Mouse (Mus musculus) left cerebral cortex, postnatal 10 days (tissue): ENCODE measurements around the gene Foxi3. TPM values are rescaled to one million over a fixed set of nuclear protein-coding genes. Genes with fewer than 3 reads are reported as not detected.
A peak's percentile ranks its signal among the peaks of the same experiment; 100 is the strongest.

Experiments
- DNase-seq, 2 experiments: peaks; one replicate each; pipeline ENCODE4 v3.0.0; 2021 to 2022; ENCODE audit warnings: low spot score in 2 of 2, mixed read lengths in 1 of 2; ENCODE audit errors: extremely low spot score in 1 of 2
- intact Hi-C: fragments of 180-260 bp; cut with DNase I; formaldehyde crosslinking; loops from one replicate; pipeline ENCODE4 v1.15.1; 2025
- total RNA-seq, 2 experiments: library from RNA; stranded (reverse); gene quantifications; 2 replicates each; pipeline ENCODE4 v1.2.3; 2021

Foxi3 gene
- not detected for total RNA-seq

GRCm38 (mm10) chr6:70956285-70956912 is at the start of gene Foxi3:
TSS of gene Foxi3 (plus strand) at chr6:70956531.
- DNase-seq = peak in 1 of 2 experiments; percentile 34
- intact Hi-C loops = loop anchor here (5.0 kb wide), 1 partner anchor 171 kb away; no protein-coding TSS in a partner anchor

GRCm38 (mm10) chr6:70909572-70909971 is 46.8 kb upstream of the Foxi3 start:
- intact Hi-C loops = no loop called here
- no peak for DNase-seq

GRCm38 (mm10) chr6:70910285-70910684 is 46.0 kb upstream of the Foxi3 start:
- no peak for DNase-seq
- intact Hi-C loops = no loop called here

GRCm38 (mm10) chr6:70911668-70912395 is 44.5 kb upstream of the Foxi3 start:
- peak; percentile 19 to 73 for DNase-seq
- intact Hi-C loops = no loop called here

- no peak for DNase-seq
- intact Hi-C loops = no loop called here
These were observed 44.0 kb upstream of the Foxi3 start for GRCm38 (mm10) chr6:70912396-70912765.

- DNase-seq = no peak
- intact Hi-C loops = no loop called here
These were observed 37.5 kb upstream of the Foxi3 start, which contains the start of gene Tex37 for GRCm38 (mm10) chr6:70918827-70919226. TSS of gene Tex37 (minus strand) at chr6:70918927.

- intact Hi-C loops = loop anchor here (10.0 kb wide), 1 partner anchor 473 kb away; no protein-coding TSS in a partner anchor
- peak; percentile 14 to 49 for DNase-seq
These were observed 34.9 kb upstream of the Foxi3 start for GRCm38 (mm10) chr6:70921274-70922074.

GRCm38 (mm10) chr6:70931801-70932200 is 24.5 kb upstream of the Foxi3 start:
- DNase-seq = no peak
- intact Hi-C loops = no loop called here

GRCm38 (mm10) chr6:70953274-70953673 is 3.1 kb upstream of the Foxi3 start:
- no peak for DNase-seq

GRCm38 (mm10) chr6:70954040-70954439 is 2.3 kb upstream of the Foxi3 start:
- no peak for DNase-seq
- intact Hi-C loops = loop anchor here (5.0 kb wide), 1 partner anchor 58 kb away; no protein-coding TSS in a partner anchor

More at GRCm38 (mm10) chr6:70953274-70953673, 3.1 kb upstream of the Foxi3 start:
- intact Hi-C loops = loop anchor here (5.0 kb wide), 1 partner anchor 59 kb away; no protein-coding TSS in a partner anchor

- intact Hi-C loops = loop anchor here (5.0 kb wide), 1 partner anchor 172 kb away; no protein-coding TSS in a partner anchor
These were observed 985 bp upstream of the Foxi3 start for GRCm38 (mm10) chr6:70955291-70955800.

GRCm38 (mm10) chr6:70955841-70956240 is 490 bp upstream of the Foxi3 start:
- intact Hi-C loops = loop anchor here (5.0 kb wide), 1 partner anchor 171 kb away; no protein-coding TSS in a partner anchor
- no peak for DNase-seq

More at GRCm38 (mm10) chr6:70955291-70955800, 985 bp upstream of the Foxi3 start:
- no peak for DNase-seq

- intact Hi-C loops = loop anchor here (5.0 kb wide), 1 partner anchor 170 kb away; no protein-coding TSS in a partner anchor
- DNase-seq = peak in 1 of 2 experiments; percentile 35
These were observed 605 bp downstream of the Foxi3 start for GRCm38 (mm10) chr6:70956936-70957335.

- intact Hi-C loops = loop anchor here (5.0 kb wide), 1 partner anchor 170 kb away; no protein-coding TSS in a partner anchor
- no peak for DNase-seq
These were observed 1.1 kb downstream of the Foxi3 start for GRCm38 (mm10) chr6:70957341-70957940.

GRCm38 (mm10) chr6:70964116-70964830 is 7.9 kb downstream of the Foxi3 start:
- intact Hi-C loops = no loop called here

GRCm38 (mm10) chr6:70965694-70966093 is 9.4 kb downstream of the Foxi3 start:
- intact Hi-C loops = no loop called here
- DNase-seq = no peak

More at GRCm38 (mm10) chr6:70964116-70964830, 7.9 kb downstream of the Foxi3 start:
- no peak for DNase-seq

GRCm38 (mm10) chr6:70967422-70967821 is 11.1 kb downstream of the Foxi3 start:
- no peak for DNase-seq
- intact Hi-C loops = no loop called here

- DNase-seq = no peak
- intact Hi-C loops = no loop called here
These were observed 12.0 kb downstream of the Foxi3 start for GRCm38 (mm10) chr6:70968291-70968690.
